Mouse (Mus musculus) testis, adult 2 months (tissue): Measurements from ENCODE around the gene Slc25a21.

Experiments used
- CTCF ChIP-seq: fragments of 200-500 bp; IDR thresholded peaks from 2 replicates; pipeline ENCODE4 v1.5.1; 2012; ENCODE audit warnings: low read depth, mild to moderate bottlenecking, inconsistent platforms, low read length, moderate library complexity; ENCODE audit not compliant: control insufficient read depth, insufficient read depth, insufficient replicate concordance
- POLR2A ChIP-seq: fragments of 200-500 bp; IDR thresholded peaks from 2 replicates; pipeline ENCODE4 v1.6.1; 2012; ENCODE audit warnings: low read depth, mild to moderate bottlenecking, inconsistent platforms, low read length, moderate library complexity; ENCODE audit not compliant: control insufficient read depth

DNA sequence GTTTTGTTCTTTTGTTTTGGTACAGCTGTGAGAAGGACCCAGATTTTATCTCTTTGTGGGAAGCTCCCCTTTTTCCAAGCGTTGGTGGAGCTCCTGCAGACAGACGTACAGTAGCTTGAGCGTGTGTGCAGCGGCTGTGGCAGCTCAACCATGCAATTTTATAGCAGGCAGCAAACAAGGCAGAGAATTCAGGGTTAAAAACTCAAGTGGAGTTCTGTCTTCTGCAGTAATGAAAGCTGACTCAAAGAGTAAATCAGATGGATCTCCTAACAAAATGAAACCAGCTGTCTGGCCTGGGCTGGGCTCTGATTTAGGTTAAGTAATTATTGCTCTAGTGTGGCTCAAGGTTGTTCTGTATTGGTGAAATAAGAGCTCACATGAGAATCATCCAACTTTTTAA lies 120.7 kb downstream of the Slc25a21 start:
- TF ChIP-seq POLR2A (no peak), CTCF (no peak)
